Mouse (Mus musculus): ENCODE results near the gene Notch2.

DNA sequence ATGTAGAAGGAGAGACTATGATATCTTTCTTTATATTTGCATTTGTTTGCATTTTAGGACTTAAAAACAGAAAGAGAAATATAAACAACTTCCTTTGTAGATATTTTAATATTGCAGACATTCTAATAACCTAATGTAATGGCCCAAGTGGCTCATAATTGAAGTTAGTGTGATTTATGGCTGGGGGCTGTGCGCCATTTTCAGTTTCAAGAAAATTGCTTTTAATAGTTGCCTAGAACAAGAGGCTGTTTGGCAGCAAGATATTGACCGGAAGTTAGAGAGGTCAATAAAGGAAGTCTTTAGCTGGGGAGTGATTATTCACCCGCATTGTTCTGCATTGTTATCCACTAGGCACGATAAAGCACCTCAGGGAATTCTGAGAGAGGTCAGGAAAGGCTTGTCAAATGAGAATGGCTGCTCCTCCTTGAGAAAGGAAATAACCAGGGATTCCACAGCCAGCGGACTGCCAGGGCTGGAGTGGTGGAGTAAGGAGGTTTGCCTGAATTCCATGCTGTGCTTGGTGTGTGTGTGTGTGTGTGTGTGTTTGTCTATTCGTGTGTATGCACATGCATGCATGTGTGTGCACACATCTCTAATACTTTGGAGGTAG lies 61.4 kb downstream of the Notch2 start:
- TF ChIP-seq CTCF (IDR thresholded peaks at IDR 0.05; ENCODE audit: low read depth) (no peak), EP300 (IDR thresholded peaks at IDR 0.05; ENCODE audit: low read depth) (no peak)
